Mouse (Mus musculus): ENCODE results near the gene Ccdc194.
A peak's percentile ranks its signal among the peaks of the same experiment; 100 is the strongest.
"Not testable (repeated sequence)": the region's sequence is repeated elsewhere in the genome, so short reads cannot be mapped to it uniquely, and the experiment has no call there.

Ccdc194 gene

GRCm38 (mm10) chr8:71554001-71554400 lies 28.5 kb upstream of the Ccdc194 start:
- DNase-seq (ENCODE audit: low spot score in 2 of 2), result no peak

DNA sequence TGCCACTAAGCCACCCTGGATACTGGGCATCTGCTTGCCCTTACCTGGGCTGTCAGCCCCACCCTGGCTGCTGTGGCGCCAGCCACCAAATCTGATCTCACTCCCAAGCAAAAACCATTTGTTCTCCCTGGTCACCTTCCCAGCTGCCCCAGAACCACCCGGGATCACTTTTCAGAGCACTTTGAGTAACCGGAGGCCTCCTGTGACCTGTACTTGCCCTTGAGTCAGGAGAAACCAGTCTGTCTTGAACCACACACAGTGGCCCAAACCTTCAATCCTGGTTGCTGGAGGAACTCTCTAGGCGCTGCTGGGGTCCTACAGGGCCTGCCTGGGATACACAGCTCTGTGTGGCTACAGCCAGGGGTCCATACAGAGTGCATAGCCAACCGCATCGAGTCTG lies 27.3 kb upstream of the Ccdc194 start:
- DNase-seq (ENCODE audit: low spot score in 2 of 2), result no peak

GRCm38 (mm10) chr8:71550754-71551153 lies 25.2 kb upstream of the Ccdc194 start:
- no peak for DNase-seq (ENCODE audit: low spot score in 2 of 2)

DNA sequence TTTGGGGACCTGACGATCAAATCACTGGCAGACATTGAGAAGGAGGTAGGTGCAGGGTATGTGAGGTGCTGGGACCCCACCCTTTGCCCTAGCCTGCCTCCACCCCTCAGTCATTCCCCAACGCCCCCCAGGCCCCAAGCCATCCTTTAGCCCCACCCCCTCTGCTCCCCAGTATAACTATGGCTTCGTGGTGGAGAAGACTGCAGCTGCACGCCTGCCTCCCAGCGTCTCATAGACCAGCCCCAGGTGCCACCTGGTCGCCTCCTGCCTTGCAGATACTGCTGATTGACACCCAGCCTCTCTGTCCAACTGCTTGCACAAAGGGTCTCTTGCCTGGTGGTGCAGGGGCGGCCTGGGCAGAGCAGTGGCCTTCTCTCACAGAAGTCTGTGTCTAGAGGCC lies 22.1 kb upstream of the Ccdc194 start:
- DNase-seq (ENCODE audit: low spot score in 2 of 2), result no peak

DNA sequence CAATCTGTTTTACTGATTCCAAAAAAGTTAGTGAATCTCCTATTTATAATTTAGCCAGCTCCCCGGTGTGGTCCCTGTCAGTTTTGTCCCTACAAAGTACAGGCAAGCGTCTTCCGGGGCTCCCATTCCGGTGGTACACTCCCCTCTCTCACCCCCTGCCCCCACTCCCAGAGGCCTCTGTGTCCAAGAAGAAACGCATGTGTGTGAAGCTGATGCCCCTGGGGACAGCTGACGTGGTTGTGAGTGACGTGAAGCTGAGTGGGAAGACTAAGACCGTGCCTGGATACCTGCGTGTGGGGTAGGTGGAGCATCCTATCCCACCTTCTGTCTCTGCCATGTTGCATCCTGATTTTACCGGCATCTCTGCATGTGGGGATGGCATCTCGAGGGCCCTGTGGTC lies 19.5 kb upstream of the Ccdc194 start:
- no peak for DNase-seq (ENCODE audit: low spot score in 2 of 2)

DNA sequence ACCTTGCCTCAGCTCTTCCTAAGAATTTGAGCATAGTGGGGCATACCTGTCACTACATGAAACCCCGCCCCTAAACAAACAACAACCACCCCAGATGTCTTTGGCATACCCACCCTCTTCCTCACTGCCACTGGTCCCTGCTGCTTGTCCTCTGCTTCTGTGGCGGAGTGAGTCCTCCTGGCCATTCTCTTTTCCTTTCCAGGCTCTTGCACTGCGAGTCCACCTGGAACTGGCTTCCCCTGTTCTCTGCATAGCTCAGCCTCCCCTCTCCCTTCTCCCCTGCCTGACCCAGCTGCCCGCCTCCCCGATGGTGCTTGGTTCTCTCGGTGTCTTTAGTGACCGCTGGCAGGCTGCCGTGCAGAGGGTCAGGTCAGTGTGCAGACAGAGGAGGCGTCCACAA lies 18.2 kb upstream of the Ccdc194 start:
- no peak for DNase-seq (ENCODE audit: low spot score in 2 of 2)

DNA sequence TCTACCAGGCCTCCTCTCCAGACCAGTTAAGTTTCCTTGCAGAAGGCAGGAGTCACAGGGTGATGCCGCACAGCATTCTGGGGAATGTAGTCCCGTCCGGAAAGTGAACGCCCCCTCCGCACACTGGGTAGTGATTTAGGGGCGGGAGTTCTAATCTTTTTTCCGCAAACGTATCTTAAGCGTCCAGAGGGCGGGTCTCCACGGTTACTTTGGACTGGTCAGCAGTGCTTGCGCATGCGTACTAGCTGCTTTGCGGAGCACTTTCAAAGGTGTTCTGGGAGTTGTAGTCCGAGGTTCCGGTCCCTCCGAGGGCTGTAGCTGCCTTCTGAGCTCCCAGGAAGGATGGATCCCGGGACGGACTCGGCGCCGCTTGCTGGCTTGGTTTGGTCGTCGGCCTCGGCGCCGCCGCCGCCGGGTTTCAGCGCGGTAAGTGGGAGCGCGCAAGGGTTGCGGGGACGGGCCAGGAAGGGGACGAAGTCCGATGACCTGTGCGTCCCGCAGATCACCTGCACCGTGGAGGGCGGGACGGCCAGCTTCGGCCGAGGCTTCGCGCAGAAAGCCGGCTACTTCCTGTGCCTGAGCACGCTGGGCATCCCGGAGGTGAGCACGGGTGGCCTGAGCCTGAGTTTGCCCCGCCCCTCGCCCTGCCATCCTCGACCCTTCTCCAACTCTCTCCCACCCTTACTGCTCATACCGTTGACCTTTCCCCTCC lies 17.3 kb upstream of the Ccdc194 start, which contains the start of gene Mvb12a:
Gene Mvb12a (plus strand): TSS at position 291 of the 712 bp plus-strand sequence.
- peak; percentile 90 to 96 for DNase-seq (ENCODE audit: low spot score in 2 of 2)

- peak; percentile 84 to 85 for DNase-seq (ENCODE audit: low spot score in 2 of 2)
These were observed 11.7 kb upstream of the Ccdc194 start, which contains the start of gene Bst2 for GRCm38 (mm10) chr8:71537028-71537867. Bst2 (minus strand) TSS chr8:71537456.

DNA sequence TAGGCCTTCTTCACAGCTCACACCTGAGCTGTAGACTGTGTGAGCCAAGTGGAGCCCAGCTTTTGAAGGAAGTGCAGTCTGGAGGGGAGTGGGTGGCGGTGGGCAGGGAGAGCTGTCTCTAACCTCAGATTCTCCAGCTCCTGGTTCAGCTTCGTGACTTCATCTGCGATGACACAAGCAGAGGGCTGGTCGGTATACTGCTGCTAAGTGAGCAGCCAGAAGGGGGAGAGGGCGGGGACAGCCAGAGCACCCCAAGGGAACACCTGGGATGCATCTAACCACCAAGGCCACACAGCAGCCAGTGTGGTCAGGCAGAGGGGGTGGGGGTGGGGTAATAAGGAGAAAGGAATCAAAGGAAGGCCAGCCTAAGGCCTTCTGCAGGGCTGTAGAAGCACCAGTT lies 10.2 kb upstream of the Ccdc194 start:
- DNase-seq (ENCODE audit: low spot score in 2 of 2), result no peak

DNA sequence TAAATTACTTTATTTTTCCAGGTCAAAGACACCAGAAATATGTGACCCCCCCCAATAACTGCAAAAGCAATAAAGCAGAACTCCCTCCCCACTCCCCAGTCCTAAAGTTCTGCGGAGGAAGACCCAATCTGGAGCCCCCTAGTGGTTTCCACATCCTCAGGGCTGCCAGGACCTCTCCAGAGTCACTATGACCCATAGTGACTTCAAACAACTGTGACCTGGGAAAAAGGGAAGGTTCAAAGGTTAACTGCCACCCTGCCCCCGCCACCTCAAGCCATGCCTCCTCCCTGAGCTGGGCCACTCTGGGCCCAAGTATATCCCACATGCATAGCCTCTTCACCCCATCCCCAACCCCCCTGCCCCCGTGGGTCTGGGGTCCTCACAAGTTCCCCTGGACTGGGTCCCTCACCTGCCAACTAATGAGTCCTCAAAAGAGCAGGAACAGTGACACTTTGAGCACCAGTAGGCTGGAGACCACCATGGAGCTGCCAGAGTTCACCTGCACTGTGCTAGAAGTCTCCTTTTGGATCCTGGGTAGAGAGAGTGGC lies 8.8 kb upstream of the Ccdc194 start:
- no peak for DNase-seq (ENCODE audit: low spot score in 2 of 2)

DNA sequence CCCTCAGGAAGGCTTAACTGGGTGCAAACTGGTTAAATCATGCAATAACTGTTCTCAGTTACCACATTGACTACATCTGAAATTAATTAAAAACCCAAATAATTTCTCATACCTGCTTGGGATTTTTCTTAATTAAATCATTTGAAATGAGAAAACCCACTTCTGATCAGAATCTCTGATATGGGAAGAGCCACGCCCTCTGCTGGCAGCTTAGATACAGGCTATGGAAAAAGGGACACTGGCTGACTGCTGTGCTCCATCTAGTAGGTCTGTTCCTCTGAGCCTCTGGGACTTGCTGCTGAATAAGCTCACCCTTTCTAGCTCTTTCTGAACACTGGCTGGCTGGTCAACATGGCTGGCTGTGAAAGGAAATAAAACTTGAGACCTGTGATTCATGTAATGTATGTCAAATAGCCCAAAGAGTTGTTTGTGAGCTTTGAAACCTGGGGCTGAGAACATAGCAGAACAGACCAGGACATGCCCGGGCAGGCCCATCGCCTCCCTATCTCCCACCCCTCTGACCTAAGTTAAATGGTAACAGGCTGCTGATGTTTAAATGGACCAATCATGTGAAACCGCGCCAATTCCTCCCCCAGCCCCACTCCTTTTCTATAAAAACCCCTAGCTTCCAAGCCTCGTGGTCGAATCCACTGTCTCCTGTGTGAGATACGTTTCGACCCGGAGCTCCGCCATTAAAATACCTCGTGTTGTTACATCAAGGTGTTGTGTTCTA lies 5.4 kb upstream of the Ccdc194 start:
- not testable (repeated sequence) for DNase-seq (ENCODE audit: low spot score in 2 of 2)

DNA sequence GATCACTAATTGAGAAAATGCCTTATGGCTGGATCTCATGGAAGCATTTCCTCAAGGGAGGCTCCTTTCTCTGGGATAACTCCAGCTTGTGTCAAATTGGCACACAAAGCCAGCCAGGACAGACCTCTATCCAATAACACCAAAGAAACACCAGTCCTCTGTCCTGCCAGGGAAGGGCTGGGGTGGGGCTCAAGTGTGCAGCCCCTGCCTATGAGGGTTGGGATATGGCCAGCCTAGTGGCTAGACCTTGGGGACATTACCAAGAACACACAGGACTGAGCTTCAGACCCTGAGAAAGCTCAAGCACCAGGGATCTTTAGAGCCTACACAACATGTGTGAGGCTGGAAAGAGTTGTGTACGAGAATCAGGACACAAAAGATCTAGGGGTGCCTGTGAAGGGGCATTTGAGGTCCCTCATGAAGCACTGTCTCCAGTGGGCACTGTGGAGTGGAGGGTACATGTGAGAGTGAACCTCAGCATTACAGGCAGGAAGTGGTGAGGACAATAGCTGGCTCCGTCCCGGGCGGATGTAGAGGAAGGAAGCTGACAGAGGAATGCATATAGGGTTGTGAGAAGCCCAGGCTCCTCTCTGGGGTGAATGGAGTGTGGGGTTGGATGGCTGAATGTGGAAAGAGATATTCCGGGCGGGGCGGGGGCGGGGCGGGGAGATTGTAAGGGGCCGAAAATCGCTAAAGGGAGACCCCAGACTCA lies 3.0 kb upstream of the Ccdc194 start:
- DNase-seq (ENCODE audit: low spot score in 2 of 2), result no peak

- DNase-seq (ENCODE audit: low spot score in 2 of 2), result no peak
These were observed 1.8 kb upstream of the Ccdc194 start for GRCm38 (mm10) chr8:71527162-71527870.

DNA sequence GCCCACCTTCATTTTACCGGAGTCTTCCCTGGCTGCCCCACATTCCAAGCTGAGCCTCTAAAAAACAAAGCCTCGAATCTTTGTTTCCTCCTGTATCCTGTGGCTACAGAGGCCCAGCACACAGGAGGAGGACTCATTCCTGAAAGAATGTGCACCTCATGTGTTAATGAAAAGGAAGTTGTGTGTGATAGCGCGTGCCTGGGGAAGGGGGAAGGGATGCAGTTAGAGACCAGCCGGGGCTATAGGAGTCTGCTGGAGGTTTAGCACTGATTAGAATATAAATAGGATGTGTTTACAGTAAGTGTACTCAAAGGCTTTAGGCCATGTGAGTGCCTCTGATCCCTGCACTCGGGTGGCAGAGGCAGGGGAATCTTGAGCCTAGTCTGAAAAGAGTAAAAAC lies 761 bp upstream of the Ccdc194 start:
- no peak for DNase-seq (ENCODE audit: low spot score in 2 of 2)

- peak; percentile 90 to 95 for DNase-seq (ENCODE audit: low spot score in 2 of 2)
These were observed 3.9 kb downstream of the Ccdc194 start for GRCm38 (mm10) chr8:71521634-71522033.

DNA sequence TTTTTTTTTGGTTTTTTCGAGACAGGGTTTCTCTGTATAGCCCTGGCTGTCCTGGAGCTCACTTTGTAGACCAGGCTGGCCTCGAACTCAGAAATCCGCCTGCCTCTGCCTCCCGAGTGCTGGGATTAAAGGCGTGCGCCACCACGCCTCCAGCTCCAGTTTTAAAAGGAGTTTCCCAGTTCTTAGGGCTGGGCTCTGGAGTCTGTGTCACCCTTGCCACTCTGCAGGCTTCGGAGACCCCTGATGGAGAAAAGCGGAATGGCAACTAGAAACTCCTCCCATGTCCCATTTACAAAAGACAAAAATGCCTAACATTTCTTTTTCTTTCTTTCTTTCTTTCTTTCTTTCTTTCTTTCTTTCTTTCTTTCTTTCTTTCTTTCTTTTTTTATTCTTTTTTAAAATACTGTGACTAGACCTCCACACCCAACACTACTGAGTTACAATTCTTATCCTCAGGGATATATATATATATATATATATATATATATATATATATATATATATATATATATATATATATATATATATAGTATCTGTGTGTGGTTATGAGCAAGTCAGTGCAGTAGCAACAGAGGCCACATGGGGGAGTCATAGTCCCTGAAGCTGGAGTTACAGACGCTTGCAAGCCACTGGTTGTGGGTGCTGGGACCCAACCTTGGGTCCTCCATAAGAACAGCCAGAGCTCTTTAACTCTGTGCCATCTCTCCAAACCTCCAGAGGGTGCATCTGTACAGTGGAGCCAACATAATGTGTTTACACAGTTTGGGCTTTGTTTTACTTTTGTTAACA lies 6.3 kb downstream of the Ccdc194 start:
- DNase-seq (ENCODE audit: low spot score in 2 of 2), result not testable (repeated sequence)

DNA sequence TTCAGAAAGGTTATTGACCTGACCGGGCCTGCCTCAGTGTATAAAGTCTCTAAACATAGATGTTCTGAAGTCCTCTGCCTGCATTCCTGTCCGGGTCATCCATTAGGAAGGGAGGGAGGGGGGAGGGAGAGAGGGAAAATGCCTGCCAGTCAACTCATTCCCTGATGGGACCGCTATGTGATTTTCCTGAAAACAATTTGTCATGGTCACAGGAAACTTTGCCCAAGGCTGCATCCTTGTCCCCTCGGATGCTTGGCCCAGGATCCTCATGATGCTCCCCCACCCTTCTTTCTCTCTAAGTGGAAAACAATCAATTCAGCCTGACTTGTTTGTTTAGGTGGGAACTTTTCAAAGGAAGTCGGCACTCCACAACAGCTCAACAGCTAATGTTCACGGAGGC lies 8.7 kb downstream of the Ccdc194 start:
- DNase-seq (ENCODE audit: low spot score in 2 of 2), result no peak

DNA sequence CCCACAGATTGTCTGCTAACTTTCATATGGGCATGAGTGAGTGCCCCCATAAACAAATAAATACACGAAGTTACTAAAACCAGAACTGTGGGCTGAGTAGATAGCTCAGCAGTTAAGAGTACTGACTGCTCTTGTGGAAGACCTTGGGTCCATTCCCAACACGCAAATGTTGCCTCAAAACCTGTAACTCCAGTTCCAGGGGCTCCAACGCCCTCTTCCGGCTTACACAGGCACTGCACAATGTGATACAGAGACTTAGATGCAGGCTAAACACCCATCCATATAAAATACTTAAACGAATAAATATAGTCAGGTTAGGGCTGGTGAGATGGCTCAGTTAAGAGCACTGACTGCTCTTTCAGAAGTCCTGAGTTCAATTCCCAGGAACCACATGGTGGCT lies 10.5 kb downstream of the Ccdc194 start:
- no peak for DNase-seq (ENCODE audit: low spot score in 2 of 2)

- DNase-seq (ENCODE audit: low spot score in 2 of 2), result no peak
These were observed 12.3 kb downstream of the Ccdc194 start for GRCm38 (mm10) chr8:71513018-71513754.

Measured in urinary bladder, adult 18-20 months (tissue).